Mouse (Mus musculus) bone marrow macrophage, adult 2 months (primary cell): ENCODE results near the gene Gstm3.

ENCODE experiments used
- CTCF ChIP-seq: IDR thresholded peaks from 2 replicates; pipeline ENCODE4 v1.5.1; 2012; ENCODE audit warnings: low read depth, mild to moderate bottlenecking, low read length, moderate library complexity
- POLR2A ChIP-seq: IDR thresholded peaks from 2 replicates; pipeline ENCODE4 v1.6.1; 2012; ENCODE audit warnings: mild to moderate bottlenecking, low read depth, low read length, borderline replicate concordance

GRCm38 (mm10) chr3:107998591-107998990 is 29.5 kb upstream of the Gstm3 start:
- TF ChIP-seq POLR2A (no peak), CTCF (no peak)
